ENCODE assay signal across 25 mouse cellular contexts in the genomic region with DNA sequence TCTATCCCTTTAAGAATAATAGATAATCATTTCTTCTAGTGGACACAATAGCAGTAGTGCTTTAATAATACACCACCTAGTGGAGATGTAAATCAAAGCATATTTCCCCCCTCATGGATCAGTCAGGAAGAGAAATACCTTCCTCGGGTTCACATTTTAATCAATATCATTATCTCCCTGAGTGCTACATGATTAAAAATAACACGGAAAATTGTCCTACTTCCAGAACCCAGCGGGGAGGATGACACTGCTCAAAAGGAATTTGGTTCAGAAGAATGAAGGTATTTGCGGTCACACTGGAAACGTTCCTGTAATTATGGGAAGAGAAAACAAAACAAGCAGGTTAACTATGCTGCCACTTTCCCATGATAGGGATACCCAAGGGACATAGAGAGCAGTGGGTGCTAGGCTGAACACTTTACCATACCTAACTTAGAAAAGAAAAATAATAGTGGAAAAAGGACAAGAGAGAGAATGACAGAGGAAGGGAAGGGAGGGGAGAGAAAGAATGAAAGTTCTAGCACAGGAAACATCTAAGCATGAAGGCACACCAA.
DNase-seq lines count a peak whose midpoint lies in the region; TF ChIP-seq lines count a peak whose summit lies in the region.
"Had no signal": no experiment of that assay in that cellular context is flagged by ENCODE, and none has a peak within 500 bp of the region (broad histone marks: within the 10 kb centered on the region; RNA-seq: fewer than 3 reads in every experiment).

No protein-coding gene starts in this region.

- H3K4me3 ChIP-seq in C2C12 (ENCODE audit: insufficient read depth, poor library complexity, severe bottlenecking): no peak overlapping the region
- H3K4me3 ChIP-seq: embryonic facial prominence, embryonic 13.5 days; erythroblast, embryonic 14.5 days; forebrain, embryonic 12.5 days; heart, embryonic 12.5 days; limb, embryonic 13.5 days; liver, embryonic 13.5 days; neural tube, embryonic 15.5 days; stomach, embryonic 15.5 days had no signal

- no peaks in the 10 kb centered on the region for H3K79me3 ChIP-seq in C2C12 (ENCODE audit: low read depth)

- H3K27me3 ChIP-seq in C2C12 (ENCODE audit: control insufficient read depth, insufficient read depth, insufficient read length): no peaks in the 10 kb centered on the region
- H3K27me3 ChIP-seq: embryonic facial prominence, embryonic 13.5 days; forebrain, embryonic 12.5 days; heart, embryonic 12.5 days; limb, embryonic 13.5 days; liver, embryonic 13.5 days; neural tube, embryonic 15.5 days; stomach, embryonic 15.5 days had no signal

- no peaks in the 10 kb centered on the region for H3K79me2 ChIP-seq in C2C12 (ENCODE audit: control insufficient read depth, insufficient read depth)

- no peak for TF ChIP-seq CTCF in C2C12 (IDR thresholded peaks at IDR 0.05; ENCODE audit: control insufficient read depth, insufficient read depth, insufficient read length)

- no peak overlapping the region for H3ac ChIP-seq in C2C12 (ENCODE audit: control insufficient read depth, insufficient read length, low read depth)

- peak; percentile 42 for DNase-seq in 3134 (ENCODE audit: extremely low read depth, insufficient read length, low spot score)
- peak; percentile 70 for DNase-seq in cerebellum, adult 11-12 months
- DNase-seq in cerebellum, postnatal 10 days: peak; percentile 77 to 79
- no peak for DNase-seq in lung, postnatal 36 days
- DNase-seq in T-cell, adult 2 months (ENCODE audit: low spot score): no peak
- DNase-seq in adrenal gland, postnatal 14 days: no peak
- DNase-seq: adrenal gland, adult 8-10 months; embryo, embryonic 11 days; gastrocnemius, postnatal 25 days; heart, adult 18-20 months; heart, postnatal 10 days; kidney, adult 2 months; liver, embryonic 13.5 days; lung, adult 2 months; lung, postnatal 4 days; midbrain, embryonic 14.5 days; right cerebral cortex, adult 18-20 months had no signal

- H3K36me3 ChIP-seq in C2C12 (ENCODE audit: control insufficient read depth, insufficient read depth): no peaks in the 10 kb centered on the region
- H3K36me3 ChIP-seq: embryonic facial prominence, embryonic 13.5 days; forebrain, embryonic 12.5 days; heart, embryonic 12.5 days; limb, embryonic 13.5 days; liver, embryonic 13.5 days; neural tube, embryonic 15.5 days; stomach, embryonic 15.5 days had no signal

TF ChIP-seq in C2C12, 6 proteins besides CTCF, POLR2A, EP300 and RAD21:
- TF ChIP-seq CEBPB (IDR thresholded peaks at IDR 0.05; ENCODE audit: low read depth) (no peak), FOSL1 (IDR thresholded peaks at IDR 0.05; ENCODE audit: insufficient read depth, low read length, poor library complexity, severe bottlenecking) (peak; percentile 46), MYOG (IDR thresholded peaks at IDR 0.05; ENCODE audit: control insufficient read depth, extremely low read depth, insufficient read length) (no peak), MYOD1 (IDR thresholded peaks at IDR 0.05; ENCODE audit: control insufficient read depth, insufficient read length, low read depth) (peak; percentile 5), MAX (IDR thresholded peaks at IDR 0.05) (no peak)

Comparison
In these comparisons a context has a peak if more than half of its experiments do, and no peak if none do; other contexts are left out.
1. DNase-seq: peak in 3134 (single experiment), cerebellum, adult 11-12 months (single experiment) and cerebellum, postnatal 10 days (2 of 2); none in lung, postnatal 36 days (single experiment), T-cell, adult 2 months (single experiment) and adrenal gland, postnatal 14 days (single experiment).